Mouse (Mus musculus): ENCODE results near the gene Asic3. TPM values are rescaled to one million over a fixed set of nuclear protein-coding genes. Genes with fewer than 3 reads are reported as not detected.

Asic3 gene
- polyA plus RNA-seq (2017; shearing (Covaris generic)): not detected

DNA sequence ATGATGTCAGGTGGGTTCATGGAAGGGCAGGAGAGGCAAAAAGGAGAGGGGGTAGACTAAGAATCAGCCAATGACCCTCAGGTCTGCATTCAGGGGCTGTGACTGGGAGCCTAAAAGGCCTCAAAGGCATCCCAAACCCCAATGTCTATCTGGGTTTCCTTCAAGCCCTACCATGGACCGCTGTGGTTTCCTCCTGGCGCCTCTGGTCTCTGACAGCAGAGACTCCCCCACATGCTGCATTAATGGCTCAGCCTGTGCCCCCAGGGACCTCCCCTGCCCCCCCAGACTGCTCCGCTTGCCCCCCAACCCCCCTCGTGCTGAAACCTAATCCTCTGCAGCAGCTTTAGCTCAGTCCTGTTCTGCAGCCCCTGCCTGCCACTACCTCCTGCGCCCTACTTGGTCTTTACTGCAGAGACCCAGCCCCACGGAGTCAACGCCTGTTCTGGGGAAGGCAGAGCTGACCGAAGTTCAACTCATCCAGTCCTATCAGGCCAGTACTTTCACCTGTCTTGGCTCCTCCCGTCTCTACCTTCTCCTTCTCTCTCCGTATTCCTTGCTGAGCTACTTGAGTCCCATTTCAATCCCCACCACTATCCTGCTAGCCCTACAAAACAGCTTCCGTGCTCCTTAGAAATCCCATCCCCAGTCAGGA is at the start of gene Asic3:
Asic3 (plus strand) TSS at position 351 of the 652 bp plus-strand sequence.

DNA sequence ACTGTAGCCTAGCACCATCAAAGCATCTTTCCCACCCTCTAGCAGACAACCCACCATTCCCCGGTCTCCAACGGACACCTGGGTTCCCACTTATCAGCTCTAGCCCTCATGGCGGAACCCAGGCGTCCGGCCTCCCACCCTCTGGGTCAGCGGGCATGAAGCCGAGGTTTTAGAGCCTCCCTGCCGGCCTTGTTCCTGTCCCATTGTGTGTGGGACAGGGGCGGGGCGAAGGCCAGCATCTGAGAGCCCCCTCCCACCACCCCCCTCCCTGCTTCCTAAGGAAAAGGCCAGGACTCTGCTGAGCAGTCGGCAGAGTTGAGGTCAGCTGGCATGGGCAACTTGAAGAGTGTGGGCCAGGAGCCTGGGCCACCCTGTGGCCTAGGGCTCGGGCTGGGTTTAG is 48.7 kb upstream of the Asic3 start, which contains the start of gene Nos3:
Nos3 (plus strand) TSS at position 303 of the 400 bp plus-strand sequence.

DNA sequence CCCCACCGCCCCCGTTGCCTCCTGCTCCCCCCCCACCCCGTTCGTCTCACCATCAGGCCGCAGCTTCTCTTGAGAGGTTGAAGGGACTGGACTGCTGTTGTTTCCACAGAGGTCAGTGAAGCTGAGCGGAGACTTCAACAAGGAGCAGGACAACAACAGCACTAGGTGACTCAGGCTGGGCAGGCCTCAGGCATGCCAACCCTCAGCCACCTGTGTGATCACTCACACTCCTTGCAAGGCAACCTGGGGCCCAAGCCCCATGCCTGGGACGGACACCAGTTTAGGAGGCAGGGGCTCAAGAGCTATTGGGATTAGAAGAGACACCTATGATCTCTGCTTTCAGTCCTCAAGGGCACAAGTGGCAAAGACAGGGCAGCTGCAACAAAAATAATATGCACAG is 21.3 kb upstream of the Asic3 start, which contains the start of gene Atg9b:
Atg9b (minus strand) TSS at position 280 of the 400 bp plus-strand sequence.

DNA sequence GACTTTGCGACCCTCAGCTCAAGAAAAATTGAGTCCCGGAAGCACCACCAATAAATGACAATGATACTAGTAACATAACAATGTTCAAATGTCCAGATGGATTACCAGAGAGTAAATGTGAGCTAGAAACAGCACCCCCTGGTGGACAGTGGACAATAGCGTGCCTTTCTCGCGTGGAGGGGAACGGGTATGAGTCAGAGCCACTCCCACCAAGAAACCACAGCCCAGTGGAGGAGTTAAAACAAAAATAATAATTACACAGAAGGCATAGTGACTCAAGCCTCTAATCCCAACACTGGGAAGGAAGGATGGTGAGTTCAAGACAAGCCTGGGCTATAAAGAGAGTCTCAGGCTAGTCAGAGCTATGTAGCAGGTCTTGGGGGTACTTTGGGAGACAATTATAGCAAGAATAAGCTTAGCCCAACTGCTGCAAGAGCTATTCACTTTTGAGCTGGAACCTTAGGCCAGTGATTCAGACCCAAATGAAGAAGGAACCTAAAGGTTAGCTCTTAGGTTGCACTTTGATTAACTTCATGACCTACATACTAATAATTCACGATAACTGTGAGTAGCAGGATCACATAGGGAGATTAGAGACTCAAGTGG is 19.7 kb upstream of the Asic3 start, which contains the start of gene Abcb8:
Abcb8 (plus strand) TSS at position 272 of the 606 bp plus-strand sequence.

DNA sequence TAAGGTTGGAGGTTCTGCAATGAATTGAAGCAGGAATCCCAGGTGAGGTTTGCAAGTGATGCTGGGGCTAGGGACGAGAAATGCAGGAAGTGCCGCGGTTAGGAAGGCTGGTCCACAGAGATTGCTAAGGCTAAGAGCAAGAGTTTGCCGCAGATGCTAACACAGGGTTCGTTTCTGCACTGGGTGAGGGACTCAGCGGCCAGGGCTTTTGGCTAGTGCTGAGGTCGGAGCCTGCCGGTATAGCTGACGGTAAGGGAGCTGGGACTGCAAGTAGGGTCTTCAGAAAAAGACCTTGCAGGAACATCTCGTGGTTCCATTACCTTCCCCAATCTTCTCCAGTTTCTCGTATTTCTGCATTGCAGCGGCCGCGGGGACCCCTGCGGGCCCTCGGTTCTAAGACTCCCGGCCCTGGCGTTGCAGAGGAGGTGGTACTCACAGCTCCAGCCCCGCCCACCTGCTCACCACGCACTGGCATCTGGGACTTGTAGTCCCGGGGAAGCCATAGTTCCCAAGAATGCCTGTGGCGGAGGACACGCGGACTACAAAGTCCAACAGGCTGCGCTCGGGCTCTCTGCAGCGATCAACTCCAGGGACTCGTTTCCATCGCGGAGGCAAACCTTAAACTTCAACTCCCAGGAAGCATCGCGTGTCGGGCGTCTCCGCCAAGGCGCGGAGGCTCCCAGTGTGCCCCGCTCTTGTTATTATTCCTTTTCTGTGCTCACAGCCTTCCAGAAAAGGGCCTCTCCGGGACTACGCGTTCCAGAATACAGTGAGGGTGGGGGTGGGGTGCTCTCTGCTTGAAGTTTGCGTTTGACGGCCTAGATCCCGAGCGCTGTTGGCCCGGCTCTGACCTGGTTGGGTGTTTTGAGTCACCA is 10.2 kb downstream of the Asic3 start, which contains the start of the genes Cdk5 and Slc4a2:
Cdk5 (minus strand) TSS at position 402 of the 875 bp plus-strand sequence.
Slc4a2 (plus strand) TSS at position 709 of the 875 bp plus-strand sequence.

DNA sequence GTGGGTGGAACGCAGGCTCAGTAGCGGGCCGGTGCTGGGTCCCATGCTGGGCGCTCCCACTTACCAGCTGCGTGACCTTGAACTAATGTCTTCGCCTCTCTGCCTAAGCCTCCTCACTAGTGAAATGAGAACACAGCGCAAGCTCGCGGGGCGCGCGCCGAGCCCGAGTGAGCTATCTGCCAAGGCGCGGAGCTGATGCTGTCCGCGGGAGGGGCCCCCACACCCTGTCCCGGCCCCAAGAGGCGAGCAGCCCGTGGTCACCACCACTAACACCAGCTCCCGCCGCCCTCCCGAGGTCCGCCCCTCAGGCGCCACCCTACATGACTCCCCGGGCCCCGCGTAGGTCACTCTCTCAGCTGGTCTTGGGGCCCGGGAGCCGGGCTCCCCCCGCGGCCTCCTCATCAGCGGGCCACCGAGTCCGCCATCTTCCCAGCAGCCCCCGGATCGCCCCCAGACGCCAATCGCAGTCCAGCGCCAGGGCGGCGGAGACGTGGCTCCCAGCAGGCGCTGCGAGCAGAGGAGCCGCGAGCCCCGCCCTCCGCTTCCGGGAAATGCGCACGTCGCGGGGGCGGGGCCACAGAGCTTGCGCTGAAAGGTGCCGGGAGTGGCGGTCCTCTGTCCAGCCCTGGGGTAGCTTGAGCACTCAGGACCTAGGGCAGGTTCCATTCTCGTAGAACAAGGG is 31.7 kb downstream of the Asic3 start, which contains the start of gene Fastk:
Fastk (minus strand) TSS at position 542 of the 682 bp plus-strand sequence.

DNA sequence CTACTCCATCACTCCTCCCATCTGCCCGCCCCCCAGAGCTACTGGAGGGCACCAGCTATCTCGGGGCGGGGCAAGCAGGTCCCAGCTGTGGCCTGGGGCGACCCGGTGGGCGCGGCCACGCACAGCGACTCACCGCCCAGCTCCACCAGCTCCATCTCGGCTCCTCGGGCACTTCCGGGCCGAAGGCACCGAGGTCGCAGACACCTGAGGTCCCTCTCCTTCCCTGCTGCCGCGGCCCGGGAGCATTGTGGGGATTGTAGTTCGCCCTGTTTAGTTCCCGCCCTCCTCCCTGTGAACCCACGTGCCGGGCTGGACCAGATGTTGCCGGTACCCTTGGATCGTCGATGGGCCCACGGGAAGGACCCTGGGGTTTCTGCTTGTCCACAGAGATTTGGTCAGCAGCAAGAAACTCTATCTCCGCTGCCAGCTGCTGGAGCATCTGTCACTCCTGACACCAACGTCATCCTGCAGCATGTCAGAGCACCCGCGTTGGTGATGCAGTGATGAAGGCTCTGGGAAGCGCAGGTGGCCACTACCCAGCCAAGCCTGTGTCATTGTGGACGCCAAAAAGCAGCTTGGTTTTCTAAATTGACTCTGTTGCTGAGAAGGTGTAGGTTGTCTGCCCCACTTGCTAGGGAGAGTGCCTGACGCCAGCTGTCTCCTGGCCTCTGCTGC is 34.6 kb downstream of the Asic3 start, which contains the start of gene Tmub1:
Tmub1 (minus strand) TSS at position 231 of the 675 bp plus-strand sequence.

DNA sequence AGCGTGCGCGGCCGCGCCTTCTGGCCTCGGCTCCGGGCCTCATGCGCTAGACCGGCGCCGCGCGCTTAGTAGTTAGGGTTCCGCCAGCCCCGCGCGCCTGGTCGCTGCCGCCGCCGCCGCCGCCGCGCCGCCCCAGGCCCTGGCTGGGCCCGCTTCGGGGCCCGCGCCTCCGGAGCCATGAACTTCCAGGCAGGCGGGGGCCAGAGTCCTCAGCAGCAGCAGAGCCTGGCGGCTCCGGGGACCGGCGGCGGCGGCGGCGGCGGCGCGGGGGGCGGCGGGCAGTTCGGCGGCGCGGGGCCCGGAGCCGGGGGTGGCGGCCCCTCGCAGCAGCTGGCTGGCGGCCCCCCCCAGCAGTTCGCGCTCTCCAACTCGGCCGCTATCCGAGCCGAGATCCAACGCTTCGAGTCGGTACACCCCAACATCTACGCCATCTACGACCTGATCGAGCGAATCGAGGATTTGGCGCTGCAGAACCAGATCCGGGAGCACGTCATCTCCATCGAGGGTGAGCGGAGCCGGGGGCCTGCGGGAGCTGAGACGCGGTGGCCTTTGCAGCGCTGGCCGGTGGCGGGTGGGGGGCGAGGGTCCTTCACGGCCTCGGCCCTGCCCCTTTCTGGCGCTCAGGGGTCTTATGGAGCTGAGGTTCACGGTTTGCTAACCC is 39.0 kb downstream of the Asic3 start, which contains the start of gene Agap3:
Agap3 (plus strand) TSS at position 148 of the 661 bp plus-strand sequence.

Other genes starting within 250 kb of the Asic3 start
- 12.3 TPM for gene Nupl2, start 248.4 kb upstream of the Asic3 start, polyA plus RNA-seq (2017; shearing (Covaris generic))
- gene Kcnh2, start 61.8 kb upstream of the Asic3 start, polyA plus RNA-seq (2017; shearing (Covaris generic)): 4.1 TPM
- gene Nos3, start 48.6 kb upstream of the Asic3 start, polyA plus RNA-seq (2017; shearing (Covaris generic)): 0.23 TPM
- gene Atg9b, start 21.2 kb upstream of the Asic3 start, polyA plus RNA-seq (2017; shearing (Covaris generic)): 0.64 TPM
- 33.1 TPM for gene Abcb8, start 19.7 kb upstream of the Asic3 start, polyA plus RNA-seq (2017; shearing (Covaris generic))
- gene Cdk5, start 10.1 kb downstream of the Asic3 start, polyA plus RNA-seq (2017; shearing (Covaris generic)): 98.4 TPM
- 45.0 TPM for gene Slc4a2, start 10.4 kb downstream of the Asic3 start, polyA plus RNA-seq (2017; shearing (Covaris generic))
- gene Fastk, start 31.9 kb downstream of the Asic3 start, polyA plus RNA-seq (2017; shearing (Covaris generic)): 119 TPM
- gene Tmub1, start 34.5 kb downstream of the Asic3 start, polyA plus RNA-seq (2017; shearing (Covaris generic)): 84.0 TPM
- gene Agap3, start 38.8 kb downstream of the Asic3 start, polyA plus RNA-seq (2017; shearing (Covaris generic)): 5.4 TPM
- gene Gbx1, start 113.8 kb downstream of the Asic3 start, polyA plus RNA-seq (2017; shearing (Covaris generic)): 0.10 TPM
- not detected for gene Asb10, start 127.6 kb downstream of the Asic3 start, polyA plus RNA-seq (2017; shearing (Covaris generic))
- not detected for gene 4931409K22Rik, start 143.4 kb downstream of the Asic3 start, polyA plus RNA-seq (2017; shearing (Covaris generic))
- 84.9 TPM for gene Abcf2, start 164.1 kb downstream of the Asic3 start, polyA plus RNA-seq (2017; shearing (Covaris generic))
- gene Chpf2, start 173.3 kb downstream of the Asic3 start, polyA plus RNA-seq (2017; shearing (Covaris generic)): 38.7 TPM
- gene Smarcd3, start 211.0 kb downstream of the Asic3 start, polyA plus RNA-seq (2017; shearing (Covaris generic)): 1.4 TPM